Mouse (Mus musculus) cerebellum, adult 18-20 months (tissue): Measurements from ENCODE around the gene Pla2g4c.

ENCODE experiments used
- DNase-seq, 2 experiments: peaks; one replicate each; pipeline ENCODE4 v3.0.0; 2021

Gene Pla2g4c

GRCm38 (mm10) chr7:13324316-13324715 is at the start of gene Pla2g4c:
Gene Pla2g4c (plus strand): TSS chr7:13324655.
- DNase-seq, result no peak

GRCm38 (mm10) chr7:13277081-13277480 is 47.4 kb upstream of the Pla2g4c start, which contains the start of gene Lig1:
Gene Lig1 (plus strand): TSS chr7:13277283.
- peak in 1 of 2 experiments; percentile 15 for DNase-seq

GRCm38 (mm10) chr7:13277833-13278232 is 46.6 kb upstream of the Pla2g4c start:
- DNase-seq, result no peak

GRCm38 (mm10) chr7:13278308-13278891 is 46.1 kb upstream of the Pla2g4c start, which contains the start of gene Zswim9:
Gene Zswim9 (minus strand): TSS chr7:13278721.
- DNase-seq, result peak; percentile 94 to 97

- peak in 1 of 2 experiments; percentile 11 for DNase-seq
These were observed 45.5 kb upstream of the Pla2g4c start for GRCm38 (mm10) chr7:13278957-13279356.

GRCm38 (mm10) chr7:13288621-13289020 is 35.8 kb upstream of the Pla2g4c start:
- no peak for DNase-seq

- DNase-seq, result no peak
These were observed 34.3 kb upstream of the Pla2g4c start for GRCm38 (mm10) chr7:13290041-13290675.

- DNase-seq, result no peak
These were observed 33.1 kb upstream of the Pla2g4c start for GRCm38 (mm10) chr7:13291370-13291769.

- DNase-seq, result no peak
These were observed 30.3 kb upstream of the Pla2g4c start for GRCm38 (mm10) chr7:13293878-13294855.

- no peak for DNase-seq
These were observed 29.2 kb upstream of the Pla2g4c start for GRCm38 (mm10) chr7:13295256-13295655.

GRCm38 (mm10) chr7:13297636-13298035 is 26.8 kb upstream of the Pla2g4c start:
- no peak for DNase-seq

GRCm38 (mm10) chr7:13298821-13299220 is 25.6 kb upstream of the Pla2g4c start:
- no peak for DNase-seq

- DNase-seq, result no peak
These were observed 22.8 kb upstream of the Pla2g4c start for GRCm38 (mm10) chr7:13301643-13302042.

- no peak for DNase-seq
These were observed 21.7 kb upstream of the Pla2g4c start for GRCm38 (mm10) chr7:13302780-13303179.

- no peak for DNase-seq
These were observed 21.1 kb upstream of the Pla2g4c start for GRCm38 (mm10) chr7:13303372-13303771.

GRCm38 (mm10) chr7:13309407-13309806 is 15.0 kb upstream of the Pla2g4c start:
- no peak for DNase-seq

- no peak for DNase-seq
These were observed 13.8 kb upstream of the Pla2g4c start for GRCm38 (mm10) chr7:13310493-13311199.

- DNase-seq, result no peak
These were observed 13.1 kb upstream of the Pla2g4c start for GRCm38 (mm10) chr7:13311401-13311800.

GRCm38 (mm10) chr7:13314095-13314597 is 10.3 kb upstream of the Pla2g4c start:
- DNase-seq, result no peak

GRCm38 (mm10) chr7:13321424-13321823 is 3.0 kb upstream of the Pla2g4c start:
- no peak for DNase-seq

- DNase-seq, result no peak
These were observed 6.1 kb downstream of the Pla2g4c start for GRCm38 (mm10) chr7:13330575-13330974.

- DNase-seq, result no peak
These were observed 31.5 kb downstream of the Pla2g4c start for GRCm38 (mm10) chr7:13355943-13356342.
